ENCODE assay signal across 8 mouse cellular contexts in the genomic region with DNA sequence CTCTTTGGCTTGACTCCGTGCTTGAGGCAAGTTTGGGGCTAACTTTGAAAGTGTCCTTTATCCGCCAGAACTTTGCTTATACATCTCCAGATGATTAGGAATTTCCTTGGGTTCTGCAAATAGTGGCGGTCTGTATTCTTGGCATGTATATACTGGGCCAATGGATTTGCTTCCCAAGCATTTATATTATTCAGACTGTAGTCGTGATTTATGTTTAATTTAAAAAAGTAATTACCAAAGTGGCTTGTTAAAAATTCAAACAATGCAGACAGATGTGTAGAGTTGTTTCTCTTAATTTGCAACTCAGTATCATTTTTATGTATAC. TPM values are rescaled to one million over a fixed set of nuclear protein-coding genes. Genes with fewer than 3 reads are reported as not detected.
DNase-seq lines count a peak whose midpoint lies in the region; ATAC-seq and TF ChIP-seq lines count a peak whose summit lies in the region.

No protein-coding gene starts in this region.

- peak overlapping the region; percentile 69 for H3K4me2 ChIP-seq in lung, embryonic 14.5 days
- H3K4me2 ChIP-seq in embryonic facial prominence, embryonic 15.5 days (replicated peaks) = peak overlapping the region; percentile 56

- H3K9ac ChIP-seq in lung, embryonic 14.5 days = peak overlapping the region; percentile 58
- H3K9ac ChIP-seq in embryonic facial prominence, embryonic 15.5 days = peak overlapping the region; percentile 39

- 3% methylated on average over 4 of the region's 4 CpGs for WGBS in lung, embryonic 14.5 days
- WGBS in embryonic facial prominence, embryonic 15.5 days = 6% methylated on average over 4 of the region's 4 CpGs
- 24% methylated on average over 4 of the region's 4 CpGs for WGBS in limb, embryonic 10.5 days
- WGBS in olfactory bulb, adult 2 months = 10% methylated on average over 4 of the region's 4 CpGs

- DNase-seq in lung, embryonic 14.5 days = no peak
- DNase-seq in lung, postnatal 10 days = no peak
- no peak for DNase-seq in limb, embryonic 10.5 days (ENCODE audit: low spot score)
- DNase-seq in cerebellum, adult 11 months = no peak
- DNase-seq in cerebellum, postnatal 36 days = no peak
- DNase-seq in adrenal gland, adult 18-20 months (ENCODE audit: low spot score in 2 of 2) = no peak

- TF ChIP-seq CTCF in lung, embryonic 14.5 days (IDR thresholded peaks at IDR 0.05; ENCODE audit: low read depth) = no peak
- no peak for TF ChIP-seq CTCF in olfactory bulb, adult 2 months (IDR thresholded peaks at IDR 0.05; ENCODE audit: insufficient read depth, low read depth, low read length)

- no peaks in the 10 kb centered on the region for H3K4me1 ChIP-seq in lung, embryonic 14.5 days (ENCODE audit: insufficient read depth)
- 0 out of 2 replicates have a peak, but pooled peaks cover 7% of the 10 kb centered on the region for H3K4me1 ChIP-seq in embryonic facial prominence, embryonic 15.5 days
- H3K4me1 ChIP-seq in limb, embryonic 10.5 days = peaks cover 10% of the 10 kb centered on the region
- H3K4me1 ChIP-seq in olfactory bulb, adult 2 months (ENCODE audit: control insufficient read depth, insufficient read depth, low read length) = no peaks in the 10 kb centered on the region

- H3K27me3 ChIP-seq in lung, embryonic 14.5 days (ENCODE audit: insufficient read depth, low read length) = peaks cover 11% of the 10 kb centered on the region; the same call in 1 of the 2 replicates
- H3K27me3 ChIP-seq in embryonic facial prominence, embryonic 15.5 days = peaks cover 6% of the 10 kb centered on the region; the same call in 1 of the 2 replicates
- peaks cover 37% of the 10 kb centered on the region for H3K27me3 ChIP-seq in limb, embryonic 10.5 days (ENCODE audit: low read depth, poor library complexity, severe bottlenecking)

- no peaks in the 10 kb centered on the region for H3K36me3 ChIP-seq in lung, embryonic 14.5 days (ENCODE audit: insufficient read depth)
- no peaks in the 10 kb centered on the region for H3K36me3 ChIP-seq in embryonic facial prominence, embryonic 15.5 days
- no peaks in the 10 kb centered on the region for H3K36me3 ChIP-seq in limb, embryonic 10.5 days

- no peak for TF ChIP-seq POLR2A in olfactory bulb, adult 2 months (IDR thresholded peaks at IDR 0.05; ENCODE audit: insufficient read depth, low read depth, low read length)

- no peak overlapping the region for H3K27ac ChIP-seq in lung, embryonic 14.5 days (ENCODE audit: low read depth)
- no peak overlapping the region for H3K27ac ChIP-seq in embryonic facial prominence, embryonic 15.5 days (replicated peaks)
- no peak overlapping the region for H3K27ac ChIP-seq in limb, embryonic 10.5 days
- H3K27ac ChIP-seq in olfactory bulb, adult 2 months (ENCODE audit: insufficient read depth, low read depth, low read length) = no peak overlapping the region

- peak overlapping the region; percentile 60 for H3K4me3 ChIP-seq in lung, embryonic 14.5 days (ENCODE audit: low read depth, low read length)
- H3K4me3 ChIP-seq in embryonic facial prominence, embryonic 15.5 days (replicated peaks) = peak overlapping the region; percentile 62
- H3K4me3 ChIP-seq in limb, embryonic 10.5 days = peak overlapping the region; percentile 64
- H3K4me3 ChIP-seq in olfactory bulb, adult 2 months (ENCODE audit: insufficient read depth, low read depth, low read length) = peak overlapping the region; percentile 59

- peak; percentile 47; the same call in 1 of the 2 replicates for ATAC-seq in lung, embryonic 14.5 days (ENCODE audit: insufficient read depth)
- peak; percentile 11; the same call in 1 of the 2 replicates for ATAC-seq in embryonic facial prominence, embryonic 15.5 days (ENCODE audit: insufficient number of reproducible peaks, low FRiP score, low TSS enrichment, low read depth)

- no peaks in the 10 kb centered on the region for H3K9me3 ChIP-seq in lung, embryonic 14.5 days (ENCODE audit: low read depth, low read length)
- H3K9me3 ChIP-seq in embryonic facial prominence, embryonic 15.5 days (replicated peaks) = no peaks in the 10 kb centered on the region
- no peaks in the 10 kb centered on the region for H3K9me3 ChIP-seq in limb, embryonic 10.5 days (replicated peaks)

RNA-seq across cellular contexts. Expression of a gene that starts 0.3 kb away (rescaled TPM):
- polyA plus RNA-seq in lung, embryonic 14.5 days (2014; fragmentation: Nextera tagmentation; extraction: Ambion mirVana) = 2.8 and 3.3 TPM in 2 replicates
- 3.7 and 5.3 TPM in 2 replicates for polyA plus RNA-seq in embryonic facial prominence, embryonic 15.5 days (2015; fragmentation: Nextera tagmentation; extraction: Ambion mirVana)
- polyA plus RNA-seq in limb, embryonic 10.5 days (2016; fragmentation: Nextera tagmentation; extraction: Ambion mirVana) = 0.21 and 0.99 TPM in 2 replicates
- polyA plus RNA-seq in olfactory bulb, adult 2 months (2012; ENCODE audit: insufficient read depth, insufficient read length, low replicate concordance, missing spikeins) = not detected in 2 replicates
- 1 to 10 TPM; 1.9 to 2.3 TPM for total RNA-seq in adrenal gland, adult 18-20 months (2021)

RNA-seq across cellular contexts. Expression of a gene that starts 35.5 kb away (rescaled TPM):
- polyA plus RNA-seq in lung, embryonic 14.5 days (2014; fragmentation: Nextera tagmentation; extraction: Ambion mirVana) = 2.1 and 3.0 TPM in 2 replicates
- polyA plus RNA-seq in embryonic facial prominence, embryonic 15.5 days (2015; fragmentation: Nextera tagmentation; extraction: Ambion mirVana) = 6.7 and 7.5 TPM in 2 replicates
- polyA plus RNA-seq in limb, embryonic 10.5 days (2016; fragmentation: Nextera tagmentation; extraction: Ambion mirVana) = 0.33 and 0.40 TPM in 2 replicates
- not detected in 2 replicates for polyA plus RNA-seq in olfactory bulb, adult 2 months (2012; ENCODE audit: insufficient read depth, insufficient read length, low replicate concordance, missing spikeins)
- total RNA-seq in adrenal gland, adult 18-20 months (2021) = 10 to 100 TPM in 1 of 2 experiments, 1 to 10 TPM in 1; 9.7 to 22.9 TPM

RNA-seq across cellular contexts. Expression of a gene that starts 54.0 kb away (rescaled TPM):
- polyA plus RNA-seq in lung, embryonic 14.5 days (2014; fragmentation: Nextera tagmentation; extraction: Ambion mirVana) = 0.92 and 0.96 TPM in 2 replicates
- polyA plus RNA-seq in embryonic facial prominence, embryonic 15.5 days (2015; fragmentation: Nextera tagmentation; extraction: Ambion mirVana) = 1.8 and 2.2 TPM in 2 replicates
- polyA plus RNA-seq in limb, embryonic 10.5 days (2016; fragmentation: Nextera tagmentation; extraction: Ambion mirVana) = 1.1 and 1.7 TPM in 2 replicates
- not detected in 2 replicates for polyA plus RNA-seq in olfactory bulb, adult 2 months (2012; ENCODE audit: insufficient read depth, insufficient read length, low replicate concordance, missing spikeins)
- total RNA-seq in adrenal gland, adult 18-20 months (2021) = 1 to 10 TPM in 1 of 2 experiments, under 1 TPM in 1; 0.83 to 6.6 TPM
